Mouse (Mus musculus) thymus, adult 2 months (tissue): ENCODE results near the gene Rasl10a.

Experiments used
- CTCF ChIP-seq: fragments of 200-500 bp; IDR thresholded peaks from 2 replicates; pipeline ENCODE4 v1.5.1; 2012; ENCODE audit warnings: mild to moderate bottlenecking, control low read depth, low read length, moderate library complexity, borderline replicate concordance; ENCODE audit not compliant: control insufficient read depth, poor library complexity, insufficient read depth; ENCODE audit errors: extremely low read depth
- POLR2A ChIP-seq: fragments of 200-500 bp; IDR thresholded peaks from 2 replicates; pipeline ENCODE4 v1.6.1; 2012; ENCODE audit warnings: mild to moderate bottlenecking, low read length, control low read depth, moderate library complexity; ENCODE audit not compliant: control insufficient read depth, poor library complexity, insufficient read depth; ENCODE audit errors: extremely low read depth

DNA sequence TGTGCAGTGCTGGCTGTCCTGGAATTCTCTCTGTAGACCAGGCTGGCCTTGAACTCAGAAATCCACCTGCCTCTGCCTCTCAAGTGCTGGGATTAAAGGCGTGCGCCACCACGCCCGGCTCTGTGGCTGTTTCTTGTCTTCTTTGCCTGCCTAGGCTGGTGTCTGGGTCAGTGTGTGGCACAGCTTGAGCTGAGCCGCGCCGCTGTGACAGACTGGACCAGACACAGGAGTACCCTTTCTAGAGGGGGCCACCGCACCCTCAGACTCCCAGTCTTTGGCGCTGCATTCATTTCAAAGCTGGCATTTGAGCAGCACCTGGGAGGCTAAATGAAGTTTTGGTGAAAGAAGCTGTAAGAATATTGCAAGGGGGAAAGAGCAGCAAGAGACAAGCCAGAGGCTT lies 855 bp downstream of the Rasl10a start:
- TF ChIP-seq CTCF (no peak), POLR2A (no peak)
